Mouse (Mus musculus): ENCODE results near the gene Olfr1309. TPM values are rescaled to one million over a fixed set of nuclear protein-coding genes. Genes with fewer than 3 reads are reported as not detected.
"Not testable (repeated sequence)": the region's sequence is repeated elsewhere in the genome, so short reads cannot be mapped to it uniquely, and the experiment has no call there.

Gene Olfr1309
- not detected in 2 replicates for polyA plus RNA-seq (2015; fragmentation: Nextera tagmentation; extraction: Ambion mirVana)

- no peak for ATAC-seq
- TF ChIP-seq CTCF (IDR thresholded peaks at IDR 0.05), result no peak
- TF ChIP-seq EP300 (IDR thresholded peaks at IDR 0.05), result no peak
- no peak within 1 kb of the TSS for H3K27ac ChIP-seq (ENCODE audit: low read length)
- no peak within 1 kb of the TSS for H3K9ac ChIP-seq (replicated peaks; ENCODE audit: low read depth)
- DNase-seq (ENCODE audit: low spot score), result no peak
- no peaks in the 10 kb centered on the region for H3K9me3 ChIP-seq (ENCODE audit: low read length)
- no peaks in the 10 kb centered on the region for H3K27me3 ChIP-seq (replicated peaks; ENCODE audit: insufficient read depth, low read length)
- H3K36me3 ChIP-seq (ENCODE audit: insufficient read depth, low read length), result no peaks in the 10 kb centered on the region
- WGBS, result 39% methylated on average over 1 of the region's 1 CpGs
- H3K4me1 ChIP-seq (ENCODE audit: insufficient read depth, low read depth, low read length), result no peaks in the 10 kb centered on the region
- no peak within 1 kb of the TSS for H3K4me3 ChIP-seq (ENCODE audit: low read depth, low read length)
- H3K4me2 ChIP-seq (replicated peaks; ENCODE audit: low read depth, low read length), result no peak within 1 kb of the TSS
Measured at GRCm38 (mm10) chr2:111990181-111990580, at the start of gene Olfr1309. TSS of gene Olfr1309 (minus strand) at chr2:111990281.

- H3K4me3 ChIP-seq (ENCODE audit: low read depth, low read length); H3K4me2 ChIP-seq (replicated peaks; ENCODE audit: low read depth, low read length); H3K27me3 ChIP-seq (replicated peaks; ENCODE audit: insufficient read depth, low read length); ATAC-seq; H3K4me1 ChIP-seq (ENCODE audit: insufficient read depth, low read depth, low read length); H3K9ac ChIP-seq (replicated peaks; ENCODE audit: low read depth); H3K9me3 ChIP-seq (ENCODE audit: low read length); H3K27ac ChIP-seq (ENCODE audit: low read length); DNase-seq (ENCODE audit: low spot score); H3K36me3 ChIP-seq (ENCODE audit: insufficient read depth, low read length): not testable (repeated sequence)
- WGBS, result 41% methylated on average over 6 of the region's 6 CpGs
Measured at GRCm38 (mm10) chr2:112026971-112027370, 36.9 kb upstream of the Olfr1309 start.

- no peak within 1 kb of the TSS for H3K9ac ChIP-seq (replicated peaks; ENCODE audit: low read depth)
- no peak within 1 kb of the TSS for H3K4me3 ChIP-seq (ENCODE audit: low read depth, low read length)
- H3K36me3 ChIP-seq (ENCODE audit: insufficient read depth, low read length), result no peaks in the 10 kb centered on the region
- 82% methylated on average over 2 of the region's 2 CpGs for WGBS
- no peaks in the 10 kb centered on the region for H3K9me3 ChIP-seq (ENCODE audit: low read length)
- DNase-seq (ENCODE audit: low spot score), result no peak
- H3K27ac ChIP-seq (ENCODE audit: low read length), result no peak within 1 kb of the TSS
- no peaks in the 10 kb centered on the region for H3K27me3 ChIP-seq (replicated peaks; ENCODE audit: insufficient read depth, low read length)
- no peaks in the 10 kb centered on the region for H3K4me1 ChIP-seq (ENCODE audit: insufficient read depth, low read depth, low read length)
- TF ChIP-seq EP300 (IDR thresholded peaks at IDR 0.05) (no peak), CTCF (IDR thresholded peaks at IDR 0.05) (no peak)
- no peak within 1 kb of the TSS for H3K4me2 ChIP-seq (replicated peaks; ENCODE audit: low read depth, low read length)
- ATAC-seq, result no peak
Measured at GRCm38 (mm10) chr2:112024312-112024711, 34.2 kb upstream of the Olfr1309 start, which contains the start of gene Olfr1311. TSS of gene Olfr1311 (minus strand) at chr2:112024412.

GRCm38 (mm10) chr2:112014900-112015299, 24.8 kb upstream of the Olfr1309 start:
- Histone ChIP-seq H3K4me3 (ENCODE audit: low read depth, low read length) (no peak overlapping the region), H3K9me3 (ENCODE audit: low read length) (no peaks in the 10 kb centered on the region), H3K36me3 (ENCODE audit: insufficient read depth, low read length) (no peaks in the 10 kb centered on the region), H3K27me3 (replicated peaks; ENCODE audit: insufficient read depth, low read length) (no peaks in the 10 kb centered on the region), H3K4me2 (replicated peaks; ENCODE audit: low read depth, low read length) (no peak overlapping the region), H3K9ac (replicated peaks; ENCODE audit: low read depth) (no peak overlapping the region), H3K27ac (ENCODE audit: low read length) (no peak overlapping the region), H3K4me1 (ENCODE audit: insufficient read depth, low read depth, low read length) (no peaks in the 10 kb centered on the region)
- no peak for TF ChIP-seq CTCF (IDR thresholded peaks at IDR 0.05)
- no peak for DNase-seq (ENCODE audit: low spot score)
- no peak for ATAC-seq
- WGBS, result 72% methylated on average over 3 of the region's 3 CpGs

GRCm38 (mm10) chr2:112012608-112013007, 22.5 kb upstream of the Olfr1309 start, which contains the start of gene Olfr1310:
TSS of gene Olfr1310 (minus strand) at chr2:112012708.
- no peak for DNase-seq (ENCODE audit: low spot score)
- Histone ChIP-seq H3K4me1 (ENCODE audit: insufficient read depth, low read depth, low read length) (no peaks in the 10 kb centered on the region), H3K4me2 (replicated peaks; ENCODE audit: low read depth, low read length) (no peak within 1 kb of the TSS), H3K27ac (ENCODE audit: low read length) (no peak within 1 kb of the TSS), H3K27me3 (replicated peaks; ENCODE audit: insufficient read depth, low read length) (no peaks in the 10 kb centered on the region), H3K36me3 (ENCODE audit: insufficient read depth, low read length) (no peaks in the 10 kb centered on the region), H3K9ac (replicated peaks; ENCODE audit: low read depth) (no peak within 1 kb of the TSS), H3K4me3 (ENCODE audit: low read depth, low read length) (no peak within 1 kb of the TSS), H3K9me3 (ENCODE audit: low read length) (no peaks in the 10 kb centered on the region)
- ATAC-seq, result no peak
- TF ChIP-seq CTCF (IDR thresholded peaks at IDR 0.05), result no peak
- TF ChIP-seq EP300 (IDR thresholded peaks at IDR 0.05), result no peak

GRCm38 (mm10) chr2:111964844-111965243, 25.2 kb downstream of the Olfr1309 start, which contains the start of gene Olfr1308:
TSS of gene Olfr1308 (minus strand) at chr2:111964944.
- Histone ChIP-seq H3K9ac (replicated peaks; ENCODE audit: low read depth) (no peak within 1 kb of the TSS), H3K36me3 (ENCODE audit: insufficient read depth, low read length) (no peaks in the 10 kb centered on the region), H3K27me3 (replicated peaks; ENCODE audit: insufficient read depth, low read length) (no peaks in the 10 kb centered on the region)

GRCm38 (mm10) chr2:111949340-111949739, 40.7 kb downstream of the Olfr1309 start, which contains the start of gene Olfr1307:
TSS of gene Olfr1307 (minus strand) at chr2:111949440.
- H3K4me1 ChIP-seq (ENCODE audit: insufficient read depth, low read depth, low read length), result no peaks in the 10 kb centered on the region
- no peaks in the 10 kb centered on the region for H3K9me3 ChIP-seq (ENCODE audit: low read length)
- H3K36me3 ChIP-seq (ENCODE audit: insufficient read depth, low read length), result no peaks in the 10 kb centered on the region
- TF ChIP-seq CTCF (IDR thresholded peaks at IDR 0.05) (no peak), EP300 (IDR thresholded peaks at IDR 0.05) (no peak)
- WGBS, result 53% methylated on average over 1 of the region's 1 CpGs
- H3K27ac ChIP-seq (ENCODE audit: low read length), result no peak within 1 kb of the TSS
- H3K27me3 ChIP-seq (replicated peaks; ENCODE audit: insufficient read depth, low read length), result no peaks in the 10 kb centered on the region
- H3K9ac ChIP-seq (replicated peaks; ENCODE audit: low read depth), result no peak within 1 kb of the TSS
- no peak within 1 kb of the TSS for H3K4me3 ChIP-seq (ENCODE audit: low read depth, low read length)
- ATAC-seq, result no peak
- H3K4me2 ChIP-seq (replicated peaks; ENCODE audit: low read depth, low read length), result no peak within 1 kb of the TSS
- no peak for DNase-seq (ENCODE audit: low spot score)

More at GRCm38 (mm10) chr2:111964844-111965243, 25.2 kb downstream of the Olfr1309 start, which contains the start of gene Olfr1308:
- H3K9me3 ChIP-seq (ENCODE audit: low read length), result no peaks in the 10 kb centered on the region
- WGBS, result 23% methylated on average over 1 of the region's 1 CpGs
- DNase-seq (ENCODE audit: low spot score) (no peak), ATAC-seq (no peak)
- H3K4me3 ChIP-seq (ENCODE audit: low read depth, low read length), result no peak within 1 kb of the TSS
- H3K4me2 ChIP-seq (replicated peaks; ENCODE audit: low read depth, low read length), result no peak within 1 kb of the TSS
- TF ChIP-seq CTCF (IDR thresholded peaks at IDR 0.05) (no peak), EP300 (IDR thresholded peaks at IDR 0.05) (no peak)
- no peaks in the 10 kb centered on the region for H3K4me1 ChIP-seq (ENCODE audit: insufficient read depth, low read depth, low read length)
- no peak within 1 kb of the TSS for H3K27ac ChIP-seq (ENCODE audit: low read length)

Other genes with a start within 250 kb of the Olfr1309 start
- not detected in 2 replicates for gene Olfr1301, start 239.3 kb downstream of the Olfr1309 start, polyA plus RNA-seq (2015; fragmentation: Nextera tagmentation; extraction: Ambion mirVana)
- gene Olfr1302, start 212.9 kb downstream of the Olfr1309 start, polyA plus RNA-seq (2015; fragmentation: Nextera tagmentation; extraction: Ambion mirVana), result not detected in 2 replicates
- not detected in 2 replicates for gene Olfr1303, start 169.9 kb downstream of the Olfr1309 start, polyA plus RNA-seq (2015; fragmentation: Nextera tagmentation; extraction: Ambion mirVana)
- gene Olfr1305, start 113.1 kb downstream of the Olfr1309 start, polyA plus RNA-seq (2015; fragmentation: Nextera tagmentation; extraction: Ambion mirVana), result not detected in 2 replicates
- gene Olfr1306, start 74.0 kb downstream of the Olfr1309 start, polyA plus RNA-seq (2015; fragmentation: Nextera tagmentation; extraction: Ambion mirVana), result not detected in 2 replicates
- gene Olfr1307, start 40.8 kb downstream of the Olfr1309 start, polyA plus RNA-seq (2015; fragmentation: Nextera tagmentation; extraction: Ambion mirVana), result not detected in 2 replicates
- gene Olfr1308, start 25.3 kb downstream of the Olfr1309 start, polyA plus RNA-seq (2015; fragmentation: Nextera tagmentation; extraction: Ambion mirVana), result not detected in 2 replicates
- gene Olfr1310, start 22.4 kb upstream of the Olfr1309 start, polyA plus RNA-seq (2015; fragmentation: Nextera tagmentation; extraction: Ambion mirVana), result not detected in 2 replicates
- not detected in 2 replicates for gene Olfr1311, start 34.1 kb upstream of the Olfr1309 start, polyA plus RNA-seq (2015; fragmentation: Nextera tagmentation; extraction: Ambion mirVana)
- not detected in 2 replicates for gene Olfr1312, start 60.0 kb upstream of the Olfr1309 start, polyA plus RNA-seq (2015; fragmentation: Nextera tagmentation; extraction: Ambion mirVana)
- gene Olfr1313, start 87.6 kb upstream of the Olfr1309 start, polyA plus RNA-seq (2015; fragmentation: Nextera tagmentation; extraction: Ambion mirVana), result not detected in 2 replicates
- gene Olfr1314, start 106.5 kb upstream of the Olfr1309 start, polyA plus RNA-seq (2015; fragmentation: Nextera tagmentation; extraction: Ambion mirVana), result not detected in 2 replicates
- not detected in 2 replicates for gene Olfr1315-ps1, start 125.2 kb upstream of the Olfr1309 start, polyA plus RNA-seq (2015; fragmentation: Nextera tagmentation; extraction: Ambion mirVana)
- not detected in 2 replicates for gene Olfr1316, start 144.7 kb upstream of the Olfr1309 start, polyA plus RNA-seq (2015; fragmentation: Nextera tagmentation; extraction: Ambion mirVana)
- gene Olfr1317, start 150.0 kb upstream of the Olfr1309 start, polyA plus RNA-seq (2015; fragmentation: Nextera tagmentation; extraction: Ambion mirVana), result not detected in 2 replicates
- 0.05 TPM in 1 of 2 replicates, not detected in the other for gene Olfr1318, start 163.9 kb upstream of the Olfr1309 start, polyA plus RNA-seq (2015; fragmentation: Nextera tagmentation; extraction: Ambion mirVana)
- 11.0 and 11.9 TPM in 2 replicates for gene Lpcat4, start 249.2 kb upstream of the Olfr1309 start, polyA plus RNA-seq (2015; fragmentation: Nextera tagmentation; extraction: Ambion mirVana)